Mouse (Mus musculus) granulocyte monocyte progenitor cell, adult 5-6 weeks (primary cell): ENCODE measurements around the gene Prrc2c. TPM values are rescaled to one million over a fixed set of nuclear protein-coding genes. Genes with fewer than 3 reads are reported as not detected.
A peak's percentile ranks its signal among the peaks of the same experiment; 100 is the strongest.
"Not testable (repeated sequence)": the region's sequence is repeated elsewhere in the genome, so short reads cannot be mapped to it uniquely, and the experiment has no call there.

Experiments
- ATAC-seq: replicated peaks from 2 replicates; pipeline ENCODE4 v1.8.0; 2016; ENCODE audit warnings: mild to moderate bottlenecking, moderate TSS enrichment, inconsistent platforms; ENCODE audit not compliant: poor library complexity, severe bottlenecking
- total RNA-seq, 2 experiments: library from RNA; stranded (forward) in 1 of 2; stranded (reverse) in 1 of 2; fragments of 200-712, 200-1000 nt in 1 of 2; fragments of >200 nt in 1 of 2; fragmentation: Nextera tagmentation in 1 of 2; gene quantifications; 2 replicates each; pipeline ENCODE4 v1.2.3; 2014 to 2017

Prrc2c gene
- total RNA-seq, 2 experiments from 2014 or later: 152 to 226 TPM

DNA sequence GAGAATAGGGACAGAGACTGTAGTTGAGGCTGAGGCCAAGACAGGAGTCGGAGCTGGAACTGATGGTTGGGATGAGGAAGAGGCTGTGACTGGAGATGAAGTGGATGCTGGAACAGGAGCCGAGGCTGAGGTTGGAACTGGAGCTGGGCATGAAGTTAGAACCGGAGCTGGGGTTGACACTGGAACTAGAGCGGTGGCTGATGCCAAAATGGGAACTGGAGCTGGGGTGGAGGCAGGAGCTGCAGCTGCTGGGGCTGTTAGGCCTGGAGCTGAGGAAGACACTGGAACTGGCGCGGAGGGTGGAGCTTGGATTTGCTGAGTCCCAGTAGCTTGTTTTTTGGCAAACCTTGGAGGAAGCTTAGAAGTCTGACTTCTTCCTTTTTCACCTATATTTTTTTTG lies 42.5 kb downstream of the Prrc2c start:
- ATAC-seq: no peak

DNA sequence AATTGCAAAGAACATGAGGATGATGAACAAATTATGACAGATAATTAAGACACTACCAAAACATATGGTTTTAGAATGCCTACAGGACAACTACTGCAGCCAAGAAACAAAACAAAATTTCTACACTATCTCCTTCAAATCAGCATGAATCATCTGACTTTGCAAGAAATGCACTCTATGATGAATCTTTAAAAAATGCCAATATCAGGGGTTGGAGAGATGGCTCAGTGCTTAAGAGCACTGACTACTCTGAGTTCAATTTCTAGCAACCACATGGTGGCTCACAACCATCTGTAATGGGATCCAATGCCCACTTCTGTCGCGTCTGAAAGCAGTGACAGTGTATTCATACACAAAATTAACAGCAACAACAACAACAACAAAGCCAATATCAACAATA lies 46.6 kb downstream of the Prrc2c start:
- no peak for ATAC-seq

DNA sequence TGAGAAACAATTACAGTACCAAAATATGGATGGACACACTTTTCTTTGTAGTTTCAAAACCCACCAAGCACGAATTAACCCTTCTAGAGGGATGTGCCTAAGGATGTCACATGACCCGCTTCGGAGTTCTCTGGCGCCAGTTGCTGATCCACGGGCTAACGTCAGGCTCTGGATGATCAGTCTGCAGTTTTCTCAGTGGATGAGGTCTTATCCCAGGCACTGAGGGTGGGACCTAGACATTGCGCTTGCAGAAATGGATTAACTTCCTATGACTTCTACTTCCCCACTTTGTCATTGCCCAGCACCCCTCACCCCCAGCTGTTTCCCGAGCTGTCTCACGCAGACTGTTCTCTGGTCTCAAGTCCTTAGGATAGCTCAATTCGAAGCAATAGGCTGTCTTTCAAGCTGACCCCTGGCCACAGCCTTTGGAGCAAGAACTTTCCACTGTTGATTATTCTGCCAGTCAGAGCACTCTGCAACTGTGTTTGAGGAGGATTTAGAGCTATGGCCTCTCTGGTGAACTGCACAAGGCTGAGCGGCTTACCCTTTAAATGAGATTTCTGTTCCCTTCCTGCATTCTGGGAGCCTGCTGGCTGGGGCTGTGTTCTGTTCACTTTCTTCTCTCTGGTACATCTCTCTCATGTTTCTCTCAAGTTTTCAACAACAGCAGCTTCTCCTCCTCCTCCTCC lies 74.7 kb downstream of the Prrc2c start:
- ATAC-seq: peak; percentile 57

DNA sequence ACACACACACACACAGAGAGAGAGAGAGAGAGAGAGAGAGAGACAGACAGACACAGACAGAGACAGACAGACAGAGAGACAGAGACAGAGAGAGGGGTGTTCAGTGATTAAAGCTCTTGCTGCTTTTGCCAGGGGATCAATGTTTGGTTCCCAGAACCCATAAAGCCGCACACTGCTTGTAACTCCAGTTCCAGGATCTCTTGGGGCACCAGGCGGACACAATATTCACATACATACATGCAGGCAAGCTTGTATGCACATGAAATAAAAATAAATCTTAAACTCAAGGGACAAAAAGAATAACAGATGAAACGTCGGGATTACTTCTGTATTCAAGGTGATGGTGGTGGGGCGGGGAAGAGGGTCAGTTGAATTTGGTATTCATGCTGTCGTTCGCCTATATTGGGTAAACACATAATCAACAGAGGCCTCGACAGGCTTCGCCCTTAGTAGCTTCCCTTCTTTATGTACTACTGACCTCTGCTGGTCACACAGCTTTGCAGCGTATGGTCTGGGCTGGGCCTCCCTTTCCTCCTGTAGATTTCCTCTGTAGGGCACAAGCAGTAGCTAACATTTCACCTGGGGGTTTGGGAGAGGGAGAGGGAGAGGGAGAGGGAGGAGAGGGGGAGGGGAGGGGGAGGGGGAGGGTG lies 75.4 kb downstream of the Prrc2c start:
- ATAC-seq: peak; percentile 93

DNA sequence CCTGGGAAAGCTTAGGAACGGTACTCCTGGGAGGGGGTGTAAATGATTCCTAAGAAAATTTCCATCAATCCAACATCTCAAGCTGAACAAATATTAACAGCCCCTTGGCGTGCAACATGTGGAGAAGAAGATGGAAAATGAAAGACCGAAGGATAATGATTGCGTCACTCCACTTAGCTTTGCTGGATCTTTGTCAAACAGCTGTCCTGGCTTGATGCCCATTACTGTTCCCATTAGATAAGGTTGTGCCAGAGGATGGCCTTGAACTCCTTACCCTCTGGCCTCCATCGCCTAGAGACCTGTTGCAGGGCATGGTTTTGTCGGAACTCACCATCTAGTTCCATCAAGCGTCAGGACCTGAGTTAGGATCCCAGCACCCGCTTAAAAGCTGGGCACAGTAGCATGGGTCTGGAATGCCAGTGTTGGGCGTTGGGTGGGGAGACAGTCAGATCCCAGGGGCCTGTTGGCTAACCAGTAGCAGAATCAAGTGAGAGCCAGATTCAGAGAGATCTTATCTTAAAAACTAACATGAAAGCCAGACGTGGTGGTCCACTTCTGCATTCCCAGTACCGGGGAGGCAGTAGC lies 80.0 kb downstream of the Prrc2c start:
- ATAC-seq: no peak

DNA sequence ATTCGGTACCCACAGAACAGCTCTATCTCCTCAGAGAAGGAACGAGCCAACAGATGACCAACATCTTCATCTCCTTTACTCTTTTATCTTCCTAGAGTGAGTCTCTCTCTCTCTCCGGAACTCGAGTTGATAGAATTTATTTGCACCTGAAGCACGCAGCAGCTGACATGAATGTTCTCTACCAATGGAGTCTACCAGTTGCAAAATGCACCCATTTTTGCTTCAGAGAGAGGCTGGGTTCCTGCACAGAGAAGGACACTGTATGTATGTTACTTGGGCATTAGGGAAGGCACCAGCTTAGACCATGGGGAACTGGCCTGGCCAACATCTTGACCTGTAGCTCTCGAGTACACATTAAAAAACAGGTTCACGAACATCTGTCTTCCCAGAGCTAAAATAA lies 82.2 kb downstream of the Prrc2c start, which contains the start of gene Myocos:
Gene Myocos (minus strand): TSS at position 101 of the 400 bp plus-strand sequence.
- no peak for ATAC-seq

DNA sequence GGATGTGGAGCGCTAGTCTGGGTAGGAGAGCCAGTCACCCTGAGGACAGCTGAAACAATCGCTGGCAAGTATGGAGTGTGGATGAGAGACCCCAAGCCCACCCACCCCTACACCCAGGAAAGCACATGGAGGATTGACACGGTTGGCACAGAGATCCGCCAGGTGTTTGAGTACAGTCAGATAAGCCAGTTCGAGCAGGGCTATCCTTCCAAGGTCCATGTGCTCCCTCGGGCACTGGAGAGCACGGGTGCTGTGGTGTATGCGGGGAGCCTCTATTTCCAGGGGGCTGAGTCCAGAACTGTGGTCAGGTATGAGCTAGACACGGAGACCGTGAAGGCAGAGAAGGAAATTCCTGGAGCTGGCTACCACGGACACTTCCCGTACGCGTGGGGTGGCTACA lies 91.9 kb downstream of the Prrc2c start:
- ATAC-seq: no peak

DNA sequence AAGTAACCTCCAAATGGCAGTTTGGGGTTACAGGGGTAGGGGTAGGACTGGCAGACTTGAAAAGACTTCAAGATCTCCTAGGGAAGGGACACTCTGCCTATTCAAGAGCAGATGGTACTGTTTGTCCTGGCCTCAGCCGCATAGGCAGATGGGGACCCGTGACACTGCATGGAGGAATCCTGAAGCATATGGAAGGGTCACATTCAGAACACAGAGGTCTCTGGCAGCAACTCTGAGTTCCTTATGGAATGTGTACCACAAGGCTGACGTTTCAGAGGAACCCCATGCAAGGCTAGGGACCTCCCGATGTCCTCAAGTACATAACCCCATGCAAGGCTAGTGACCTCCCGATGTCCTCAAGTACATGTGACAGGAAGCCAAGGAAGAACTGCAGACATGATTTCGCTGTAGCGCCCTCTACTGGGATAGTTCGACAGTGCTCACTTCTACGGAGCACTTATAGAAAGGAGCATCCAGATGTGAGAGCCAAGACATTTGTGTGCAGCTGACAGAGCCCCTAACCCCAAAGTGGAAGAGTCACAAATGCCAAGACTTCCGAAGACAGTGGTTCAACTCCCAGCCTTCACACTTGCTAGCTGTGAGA lies 94.2 kb downstream of the Prrc2c start:
- ATAC-seq: peak; percentile 66

DNA sequence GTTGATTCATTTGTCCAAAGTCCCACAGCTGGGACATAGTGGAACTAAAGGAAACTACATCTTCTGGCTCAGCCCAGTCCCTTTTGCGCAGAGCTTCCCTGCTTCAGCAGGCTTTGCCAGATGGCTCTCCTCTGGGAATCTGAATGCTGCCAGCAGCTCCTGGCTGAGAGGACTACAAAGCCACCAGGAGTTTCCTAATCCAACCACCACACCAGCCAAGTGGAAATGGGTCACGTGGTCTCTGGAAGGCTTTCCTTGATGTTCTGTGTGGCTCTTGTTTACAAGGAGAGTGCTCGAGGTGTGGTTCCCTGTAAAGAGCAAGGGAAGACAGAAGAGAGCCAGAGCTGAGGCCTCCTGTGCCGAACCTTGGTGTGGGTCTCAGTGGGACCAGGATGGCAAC lies 96.6 kb downstream of the Prrc2c start:
- no peak for ATAC-seq

DNA sequence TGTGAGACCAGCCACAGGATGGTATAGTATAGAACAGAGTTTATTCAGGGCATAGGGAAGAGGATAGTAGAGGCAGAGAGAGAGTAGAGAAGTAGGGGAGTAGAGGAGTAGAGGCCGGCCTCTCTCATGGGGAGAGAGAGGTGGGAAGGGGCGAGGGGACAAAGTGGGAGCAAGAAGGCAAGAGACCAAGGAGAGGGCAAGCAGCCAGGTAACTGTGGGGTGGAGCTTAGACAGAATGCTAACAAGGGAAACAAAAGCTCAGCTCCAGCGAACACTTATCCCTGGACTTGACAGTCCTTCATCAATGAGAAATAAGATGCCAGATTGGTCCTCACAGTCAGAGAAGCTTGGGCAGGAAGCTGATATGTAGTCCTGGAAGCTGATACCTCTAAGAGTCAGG lies 97.8 kb downstream of the Prrc2c start:
- ATAC-seq: no peak

DNA sequence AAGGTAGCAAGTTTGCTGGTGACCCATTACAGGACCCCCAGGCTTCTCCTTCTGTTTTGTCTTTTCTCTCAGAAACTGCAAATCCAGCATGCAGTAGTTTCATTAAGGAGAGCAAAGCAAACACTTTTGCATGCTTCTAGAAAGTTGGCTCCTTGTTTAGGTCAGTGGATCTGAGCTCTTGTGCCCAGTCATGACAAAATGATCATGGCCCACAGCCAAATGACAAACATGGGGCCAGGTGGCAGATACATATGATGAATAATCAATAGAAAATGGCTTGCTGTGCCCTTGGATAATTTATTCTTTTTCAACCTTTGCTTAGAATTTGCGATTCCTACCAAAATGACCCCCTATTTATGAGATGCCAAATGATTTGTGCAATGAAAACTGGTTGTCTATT lies 100.5 kb downstream of the Prrc2c start:
- no peak for ATAC-seq

DNA sequence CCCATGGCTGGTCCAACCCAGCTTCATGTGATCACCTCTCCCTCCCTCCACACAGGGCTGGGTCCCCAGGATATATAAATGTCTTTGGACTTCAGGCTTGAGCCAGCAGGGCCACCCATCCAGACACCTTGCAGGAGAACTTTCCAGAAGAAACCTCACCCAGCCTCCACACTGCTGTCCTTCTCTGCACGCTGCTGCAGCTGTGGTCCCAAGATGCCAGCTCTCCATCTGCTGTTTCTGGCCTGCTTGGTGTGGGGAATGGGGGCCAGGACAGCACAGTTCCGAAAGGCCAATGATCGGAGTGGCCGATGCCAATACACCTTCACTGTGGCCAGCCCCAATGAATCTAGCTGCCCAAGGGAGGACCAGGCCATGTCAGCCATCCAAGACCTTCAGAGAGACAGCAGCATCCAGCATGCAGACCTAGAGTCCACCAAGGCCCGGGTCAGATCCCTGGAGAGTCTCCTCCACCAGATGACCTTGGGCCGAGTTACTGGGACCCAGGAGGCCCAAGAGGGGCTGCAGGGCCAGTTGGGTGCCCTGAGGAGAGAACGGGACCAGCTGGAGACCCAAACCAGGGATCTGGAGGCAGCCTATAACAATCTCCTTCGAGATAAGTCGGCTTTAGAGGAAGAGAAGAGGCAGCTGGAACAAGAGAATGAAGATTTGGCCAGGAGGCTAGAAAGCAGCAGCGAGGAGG lies 101.2 kb downstream of the Prrc2c start, which contains the start of gene Myoc:
Gene Myoc (plus strand): TSS at position 105 of the 700 bp plus-strand sequence.
- ATAC-seq: no peak

DNA sequence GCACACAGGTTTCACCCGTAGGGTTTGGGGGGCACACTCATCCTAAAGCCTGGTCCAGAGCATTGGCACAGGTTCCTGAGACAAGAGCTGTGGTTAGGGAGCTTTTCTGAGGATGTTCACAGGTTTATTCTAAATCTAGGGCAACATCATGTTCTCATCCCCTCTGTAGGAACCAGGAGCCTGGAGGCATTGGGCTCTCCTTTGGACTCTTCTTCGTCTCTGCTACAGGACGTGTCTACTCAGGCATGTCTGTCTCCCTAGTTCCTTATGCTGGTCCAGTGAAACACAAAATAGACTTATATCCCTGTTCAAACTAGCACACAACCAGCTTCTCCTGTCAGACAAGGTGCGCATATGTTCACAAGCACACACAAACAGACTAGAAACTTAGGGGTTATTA lies 101.8 kb downstream of the Prrc2c start:
- no peak for ATAC-seq

DNA sequence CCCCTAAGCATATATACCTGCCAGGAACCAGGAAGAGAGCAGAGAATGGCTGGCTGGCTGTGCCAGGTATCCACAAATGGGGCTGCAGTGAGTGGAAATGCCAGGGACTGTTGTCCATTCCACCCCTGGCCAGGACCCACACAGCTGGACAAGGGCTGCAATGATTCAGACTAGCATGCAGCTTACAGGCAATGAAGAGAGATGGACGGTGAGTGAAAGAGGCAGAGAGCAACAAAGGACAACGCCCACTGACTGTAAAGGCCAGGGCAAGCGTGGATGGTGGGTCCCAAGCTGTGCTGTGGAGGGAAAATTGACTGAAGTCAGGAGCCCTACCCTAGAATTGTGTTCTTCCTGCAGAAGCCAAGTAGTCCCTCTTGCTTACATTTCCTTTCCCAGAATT lies 103.8 kb downstream of the Prrc2c start:
- ATAC-seq: no peak

DNA sequence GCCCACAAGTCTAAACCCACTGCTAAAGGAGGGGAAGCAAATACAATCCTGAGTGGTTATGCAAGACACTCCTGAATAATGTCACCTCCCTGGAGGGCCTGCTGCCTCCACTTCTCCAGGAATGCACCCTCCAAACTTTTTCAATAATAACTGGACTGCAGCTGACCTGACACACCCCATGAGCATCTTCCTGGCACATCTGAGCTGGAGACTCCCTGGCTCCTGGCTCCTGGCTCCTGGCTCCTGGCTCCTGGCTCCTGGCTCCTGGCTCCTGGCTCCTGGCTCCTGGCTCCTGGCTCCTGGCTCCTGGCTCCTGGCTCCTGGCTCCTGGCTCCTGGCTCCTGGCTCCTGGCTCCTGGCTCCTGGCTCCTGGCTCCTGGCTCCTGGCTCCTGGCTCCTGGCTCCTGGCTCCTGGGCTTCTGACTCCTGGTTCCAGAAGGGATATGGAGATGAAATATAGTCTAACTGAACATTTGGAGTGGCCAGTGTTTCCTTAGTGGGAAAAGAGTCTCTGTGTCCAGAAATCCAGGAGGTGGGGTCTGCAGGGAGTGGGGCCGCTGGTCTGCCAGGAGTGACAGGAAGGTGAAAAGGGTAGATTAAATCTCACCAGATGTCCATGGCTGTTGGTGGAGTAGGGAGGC lies 104.9 kb downstream of the Prrc2c start:
- ATAC-seq: not testable (repeated sequence)

DNA sequence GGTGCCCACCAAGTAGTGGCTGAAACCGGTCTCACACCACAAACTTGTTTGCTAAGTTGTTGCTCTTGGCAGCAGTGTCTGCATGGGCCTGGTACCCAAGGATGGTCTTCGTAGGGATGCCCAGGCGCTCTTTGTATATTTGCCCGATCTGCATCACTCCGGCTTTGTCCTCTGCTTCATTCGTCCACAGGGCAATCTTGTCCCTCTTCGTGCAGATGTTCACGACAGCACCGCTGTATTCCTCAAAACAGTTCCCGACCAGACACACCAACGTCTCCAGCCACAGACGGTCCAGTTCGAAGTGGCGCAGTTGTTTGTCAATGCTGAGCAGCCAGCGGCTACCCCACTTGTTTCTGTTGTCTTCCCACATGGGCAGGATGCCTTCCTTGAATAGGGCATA lies 112.0 kb downstream of the Prrc2c start:
- ATAC-seq: not testable (repeated sequence)

DNA sequence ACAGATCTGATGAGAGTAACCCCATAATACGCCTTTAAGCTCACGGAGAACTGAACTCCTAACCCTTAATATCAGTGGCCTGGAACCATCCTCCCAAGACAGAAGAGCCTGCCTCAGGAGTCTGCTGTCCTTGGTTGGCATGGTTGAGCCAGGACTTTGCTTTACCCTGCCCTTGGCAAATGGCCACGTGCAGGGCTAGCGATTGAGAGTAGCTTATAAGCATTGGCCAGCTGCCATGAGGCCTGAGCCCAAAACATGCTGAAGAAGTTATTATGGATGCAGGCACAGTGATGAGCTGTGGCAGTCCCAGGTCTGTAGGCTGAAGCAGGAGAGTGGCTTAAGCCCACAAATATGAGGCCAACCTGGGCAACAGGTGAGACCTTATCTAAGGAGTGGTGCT lies 112.5 kb downstream of the Prrc2c start:
- not testable (repeated sequence) for ATAC-seq

DNA sequence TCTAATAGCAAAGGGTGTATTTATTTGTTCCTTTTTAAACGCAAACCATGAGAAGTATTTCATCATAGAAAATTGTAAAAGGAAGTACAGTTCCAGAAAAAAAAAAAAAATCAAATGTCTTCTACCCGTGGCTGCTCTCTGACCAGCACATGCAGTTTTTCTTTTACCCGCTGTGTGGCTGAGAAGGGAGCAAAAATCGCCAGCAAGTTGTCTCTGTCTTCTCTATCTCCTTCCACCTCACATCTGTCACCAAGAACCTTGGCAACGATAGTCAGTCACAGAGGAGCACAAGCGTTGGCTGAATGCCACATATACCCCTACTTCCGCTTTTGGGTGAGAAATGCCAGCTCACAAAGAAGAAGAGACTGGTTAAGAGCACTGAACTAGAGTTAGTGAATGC lies 115.1 kb downstream of the Prrc2c start:
- peak; percentile 96 for ATAC-seq

DNA sequence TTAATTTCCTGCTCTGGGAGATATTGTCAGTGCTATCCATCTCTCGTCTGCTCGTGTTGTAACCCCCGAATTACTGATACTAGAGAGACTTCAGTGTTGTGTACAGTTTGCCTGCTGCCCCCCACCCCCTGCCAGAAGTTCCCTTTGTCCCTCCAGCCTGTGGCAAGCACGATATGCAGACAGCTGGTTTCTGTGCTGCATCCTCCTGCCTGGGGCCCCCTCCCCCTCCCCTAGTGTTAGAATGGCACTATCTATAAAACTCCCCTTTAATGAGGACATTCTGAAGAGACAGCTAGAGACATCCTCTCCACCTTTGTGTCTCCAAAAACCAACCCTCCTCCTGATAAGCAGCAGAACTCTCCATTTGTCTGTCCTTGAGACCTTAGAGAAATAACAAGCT lies 116.5 kb downstream of the Prrc2c start:
- ATAC-seq: 0 out of 2 replicates have a peak, but pooled peaks have one; percentile 2
